Mouse (Mus musculus): ENCODE data around the gene Wdr54. TPM values are rescaled to one million over a fixed set of nuclear protein-coding genes. Genes with fewer than 3 reads are reported as not detected.

Gene Wdr54
- total and polyA plus RNA-seq, 3 experiments, result 1.9 to 10.3 (median 7.8) TPM

- Histone ChIP-seq H3K9me3 (replicated peaks; ENCODE audit: low read length) (no peaks in the 10 kb centered on the region), H3K36me3 (replicated peaks in 1 of 2; ENCODE audit: control insufficient read depth in 1 of 2, insufficient read depth in 1 of 2, low read length in 1 of 2) (peaks cover 12 to 24% of the 10 kb centered on the region in 2 experiments), H3K4me3 (replicated peaks in 1 of 3; ENCODE audit: low read depth in 2 of 3, low read length in 2 of 3, poor library complexity in 1 of 3) (no peak overlapping the region), H3K27ac (ENCODE audit: insufficient read depth, low read depth) (no peak overlapping the region), H3K79me2 (replicated peaks; ENCODE audit: control insufficient read depth, extremely low read depth, insufficient read depth, poor library complexity, severe bottlenecking) (no peaks in the 10 kb centered on the region), H3K9ac (ENCODE audit: insufficient read depth, low read depth) (no peak overlapping the region), H3K4me1 (ENCODE audit: control insufficient read depth in 1 of 2, insufficient read depth in 2 of 2) (peaks cover 15 to 37% of the 10 kb centered on the region in 2 experiments), H3K27me3 (replicated peaks) (no peaks in the 10 kb centered on the region), H3K4me2 (ENCODE audit: insufficient read depth, low read depth, poor library complexity, severe bottlenecking) (no peak overlapping the region)
- TF ChIP-seq TBP (conservative IDR thresholded peaks at IDR 0.05; ENCODE audit: low read depth, low read length) (no peak), JUN (IDR thresholded peaks at IDR 0.05; ENCODE audit: insufficient read depth, low read depth, low read length) (no peak), HCFC1 (IDR thresholded peaks at IDR 0.05; ENCODE audit: low read depth, low read length) (no peak), RAD21 (IDR thresholded peaks at IDR 0.05; ENCODE audit: low read depth, low read length) (no peak), MAZ (IDR thresholded peaks at IDR 0.05; ENCODE audit: low read depth, low read length) (no peak), RCOR1 (conservative IDR thresholded peaks at IDR 0.05; ENCODE audit: low read depth, low read length) (no peak), ZNF384 (IDR thresholded peaks at IDR 0.05; ENCODE audit: low read depth, low read length) (no peak), SIN3A (IDR thresholded peaks at IDR 0.05; ENCODE audit: low read length) (no peak), ZC3H11A (IDR thresholded peaks at IDR 0.05; ENCODE audit: low read depth, low read length) (no peak), MAX (IDR thresholded peaks at IDR 0.05; ENCODE audit: low read length) (no peak), ETS1 (conservative IDR thresholded peaks at IDR 0.05; ENCODE audit: low read depth, low read length) (no peak), MYC (IDR thresholded peaks at IDR 0.05; ENCODE audit: low read depth, low read length) (no peak), EP300 (IDR thresholded peaks at IDR 0.05; ENCODE audit: low read length) (no peak), IRF4 (IDR thresholded peaks at IDR 0.05; ENCODE audit: low read depth, low read length) (no peak)
- dilution Hi-C loops (cut with MboI; ENCODE audit: extremely low pct_ligation_motif_present, extremely low pct_unique_long_range_greater_than_20kb, low sequenced_read_pairs) (no loop called here), in situ Hi-C loops (cut with MboI; ENCODE audit: low pct_ligation_motif_present, low pct_unique_long_range_greater_than_20kb, low sequenced_read_pairs) (no loop called here)
- no peak for DNase-seq (ENCODE audit: extremely low read depth)
These were observed 4.5 kb downstream of the Wdr54 start for GRCm38 (mm10) chr6:83151721-83152120.

DNA sequence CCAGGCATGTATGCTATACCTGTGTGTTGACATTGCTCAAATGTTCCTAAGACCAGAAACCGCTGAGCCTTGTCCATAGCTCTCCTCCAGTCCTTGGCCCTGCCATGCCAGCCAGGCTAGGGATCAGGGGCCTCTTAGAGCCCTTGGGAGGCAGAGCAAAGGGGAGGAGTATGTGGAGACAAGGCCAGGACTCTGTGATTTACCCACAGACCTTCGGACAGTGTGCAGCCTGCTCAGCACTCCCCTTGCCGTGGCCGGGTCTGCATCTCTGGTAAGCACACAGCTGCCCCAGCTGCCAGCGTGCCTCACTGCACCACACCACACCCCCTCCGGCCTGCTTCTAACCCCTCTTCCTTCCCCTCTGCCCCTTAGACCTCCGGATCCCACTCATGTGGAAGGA is 8.9 kb downstream of the Wdr54 start:
- Histone ChIP-seq H3K79me2 (replicated peaks; ENCODE audit: control insufficient read depth, extremely low read depth, insufficient read depth, poor library complexity, severe bottlenecking) (no peaks in the 10 kb centered on the region), H3K27me3 (replicated peaks) (no peaks in the 10 kb centered on the region), H3K9ac (ENCODE audit: insufficient read depth, low read depth) (no peak overlapping the region), H3K27ac (ENCODE audit: insufficient read depth, low read depth) (no peak overlapping the region), H3K36me3 (replicated peaks in 1 of 2; ENCODE audit: control insufficient read depth in 1 of 2, insufficient read depth in 1 of 2, low read length in 1 of 2) (peaks cover 0 to 11% of the 10 kb centered on the region in 2 experiments), H3K4me3 (replicated peaks in 1 of 3; ENCODE audit: low read depth in 2 of 3, low read length in 2 of 3, poor library complexity in 1 of 3) (no peak overlapping the region), H3K4me1 (ENCODE audit: control insufficient read depth in 1 of 2, insufficient read depth in 2 of 2) (peaks cover 4 to 12% of the 10 kb centered on the region in 2 experiments; a peak in 2 of 4 replicates), H3K4me2 (ENCODE audit: insufficient read depth, low read depth, poor library complexity, severe bottlenecking) (no peak overlapping the region), H3K9me3 (replicated peaks; ENCODE audit: low read length) (no peaks in the 10 kb centered on the region)
- dilution Hi-C loops (cut with MboI; ENCODE audit: extremely low pct_ligation_motif_present, extremely low pct_unique_long_range_greater_than_20kb, low sequenced_read_pairs), result no loop called here
- no peak for DNase-seq (ENCODE audit: extremely low read depth)
- in situ Hi-C loops (cut with MboI; ENCODE audit: low pct_ligation_motif_present, low pct_unique_long_range_greater_than_20kb, low sequenced_read_pairs), result no loop called here
- no peak for TF ChIP-seq BHLHE40 (IDR thresholded peaks at IDR 0.05; ENCODE audit: low read depth, low read length)
- TF ChIP-seq POLR2A (IDR thresholded peaks at IDR 0.05; ENCODE audit: low read depth, low read length), result no peak
- TF ChIP-seq MAZ (IDR thresholded peaks at IDR 0.05; ENCODE audit: low read depth, low read length), result no peak
- no peak for TF ChIP-seq GABPA (IDR thresholded peaks at IDR 0.05; ENCODE audit: insufficient replicate concordance, low read depth, low read length)
- TF ChIP-seq MAFK (IDR thresholded peaks at IDR 0.05; ENCODE audit: insufficient replicate concordance, low read length), result no peak
- no peak for TF ChIP-seq HCFC1 (IDR thresholded peaks at IDR 0.05; ENCODE audit: low read depth, low read length)
- TF ChIP-seq ZC3H11A (IDR thresholded peaks at IDR 0.05; ENCODE audit: low read depth, low read length), result no peak
- TF ChIP-seq ETS1 (conservative IDR thresholded peaks at IDR 0.05; ENCODE audit: low read depth, low read length), result no peak
- no peak for TF ChIP-seq RCOR1 (conservative IDR thresholded peaks at IDR 0.05; ENCODE audit: low read depth, low read length)

Data from CH12.LX (cell line).